Mouse (Mus musculus) stomach, postnatal 0 days (tissue): Measurements from ENCODE around the gene Srsf1.

Source experiments
- CTCF ChIP-seq: IDR thresholded peaks from 2 replicates; pipeline ENCODE4 v1.5.1; 2016; ENCODE audit warnings: antibody characterized with exemption, low read depth, mild to moderate bottlenecking, moderate library complexity
- EP300 ChIP-seq: optimal IDR thresholded peaks from 2 replicates; pipeline ENCODE3; 2016; ENCODE audit warnings: antibody characterized with exemption

GRCm38 (mm10) chr11:88053821-88054220, 6.6 kb downstream of the Srsf1 start:
- TF ChIP-seq EP300 = no peak
- no peak for TF ChIP-seq CTCF
